Mouse (Mus musculus): ENCODE data around the gene Atp6v0e.

Atp6v0e gene

DNA sequence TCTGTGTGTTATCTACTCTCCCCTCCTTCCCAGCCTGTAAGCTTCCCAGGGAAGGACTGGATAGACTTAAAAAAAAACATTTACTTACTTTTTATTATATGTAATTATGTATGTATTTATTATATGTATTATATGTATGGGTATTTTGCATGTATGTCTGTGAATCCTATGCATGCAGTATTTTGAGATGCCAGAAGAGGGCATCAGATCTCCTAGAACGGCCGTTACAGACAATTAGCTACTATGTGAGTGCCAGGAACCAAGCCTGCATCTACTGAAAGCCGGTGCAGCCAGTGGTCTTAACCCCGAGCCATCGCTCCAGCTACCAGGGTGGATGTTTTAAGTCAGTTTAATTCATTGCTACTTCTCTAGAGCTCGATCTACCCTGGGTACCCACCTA is 18.2 kb downstream of the Atp6v0e start:
- DNase-seq (ENCODE audit: low read depth, low spot score) = no peak

DNA sequence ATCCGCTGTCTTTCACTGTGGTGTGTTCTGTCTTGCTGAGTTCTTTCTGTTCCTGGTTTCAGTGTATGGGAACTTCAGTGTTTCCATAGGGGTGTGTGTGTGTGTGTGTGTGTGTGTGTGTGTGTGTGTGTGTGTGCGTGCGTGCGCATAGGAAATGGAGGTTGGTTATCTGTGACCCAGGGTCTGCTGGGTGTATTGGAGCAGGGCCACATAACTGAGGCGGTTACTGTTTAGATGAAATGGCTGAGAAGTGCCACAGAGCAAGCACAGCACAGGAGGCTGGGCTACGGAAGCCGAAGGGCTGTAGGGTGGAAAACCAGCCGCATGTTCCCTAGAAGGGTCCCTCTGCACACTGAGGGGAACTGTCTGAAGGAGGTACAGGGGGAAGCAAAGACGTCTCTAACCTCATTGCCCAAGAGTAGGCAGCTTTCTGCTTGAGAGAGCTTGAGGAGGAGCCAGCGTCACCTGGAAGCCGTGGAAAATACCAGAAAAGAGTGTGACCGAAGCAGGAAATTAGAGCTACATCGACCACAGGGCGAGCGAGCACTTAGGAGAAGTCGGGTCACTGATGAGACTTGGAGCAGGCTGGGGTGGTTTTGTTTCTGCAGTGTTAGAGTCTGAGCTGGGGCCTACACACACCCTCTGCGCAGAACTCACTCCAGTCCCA is 23.4 kb downstream of the Atp6v0e start:
- no peak for DNase-seq (ENCODE audit: low read depth, low spot score)

DNA sequence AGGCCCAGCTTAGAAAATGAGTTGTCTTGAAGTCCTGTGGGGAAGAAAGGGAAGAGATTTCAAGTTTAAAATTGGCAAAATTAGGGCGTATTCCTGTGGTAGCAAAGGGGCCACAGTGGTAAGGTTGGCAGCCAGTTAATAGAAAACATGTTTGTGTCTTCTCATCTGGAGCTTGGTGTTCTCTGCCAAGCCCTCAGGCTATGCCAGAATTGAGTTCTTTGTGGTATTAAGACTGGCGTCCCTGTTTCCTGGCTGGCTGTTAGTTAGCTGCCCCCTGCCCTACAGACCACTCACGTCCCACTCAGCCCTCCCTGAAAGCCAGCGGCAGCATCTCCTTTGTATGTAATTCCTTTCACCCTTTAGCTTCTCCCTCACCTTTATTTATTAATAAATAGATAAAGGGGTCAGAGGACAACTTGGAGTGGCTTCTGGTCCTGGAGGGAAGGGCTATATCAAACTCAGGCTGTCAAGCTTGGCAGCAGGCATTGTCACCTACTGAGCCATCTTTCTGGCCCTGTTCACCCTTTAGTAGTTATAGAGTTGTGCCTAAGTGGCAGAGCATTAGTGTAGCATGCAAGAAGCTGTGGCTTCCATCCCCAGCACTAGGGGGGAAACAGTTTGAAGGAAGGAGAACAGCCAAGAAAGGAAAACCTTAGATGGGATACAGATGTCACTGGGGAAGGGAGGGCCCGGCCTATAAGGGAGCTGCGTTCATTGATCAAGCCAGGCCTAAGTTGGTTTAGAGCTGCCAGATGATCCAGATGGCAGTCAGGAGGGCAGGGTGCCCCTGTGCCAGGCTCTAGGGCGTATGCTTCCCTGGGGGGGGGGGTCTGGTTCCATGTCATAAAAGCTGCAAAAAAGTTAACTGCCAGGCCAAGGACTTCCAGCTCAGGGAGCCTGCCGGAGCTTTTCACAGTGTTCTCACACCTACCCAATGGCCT is 26.0 kb downstream of the Atp6v0e start:
- no peak for DNase-seq (ENCODE audit: low read depth, low spot score)

DNA sequence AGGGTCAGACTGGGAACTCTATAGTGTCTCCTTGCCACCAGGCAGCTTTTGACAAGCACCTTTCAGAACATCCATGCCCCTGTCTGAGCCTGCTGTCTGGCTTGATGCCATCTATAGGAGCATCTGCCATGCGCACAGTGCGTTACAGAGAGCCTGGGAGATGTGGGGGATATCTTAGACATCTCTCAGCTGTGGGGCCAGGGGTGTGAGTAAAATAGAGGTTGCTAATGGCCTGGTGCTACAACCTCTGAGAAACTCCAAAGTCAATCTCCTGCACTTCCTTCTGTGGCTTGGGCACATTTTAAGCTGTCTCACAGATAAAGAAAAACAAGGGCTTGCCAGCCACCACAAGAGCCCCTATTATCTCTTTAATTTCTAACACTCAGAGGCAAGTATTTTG is 26.8 kb downstream of the Atp6v0e start:
- no peak for DNase-seq (ENCODE audit: low read depth, low spot score)

DNA sequence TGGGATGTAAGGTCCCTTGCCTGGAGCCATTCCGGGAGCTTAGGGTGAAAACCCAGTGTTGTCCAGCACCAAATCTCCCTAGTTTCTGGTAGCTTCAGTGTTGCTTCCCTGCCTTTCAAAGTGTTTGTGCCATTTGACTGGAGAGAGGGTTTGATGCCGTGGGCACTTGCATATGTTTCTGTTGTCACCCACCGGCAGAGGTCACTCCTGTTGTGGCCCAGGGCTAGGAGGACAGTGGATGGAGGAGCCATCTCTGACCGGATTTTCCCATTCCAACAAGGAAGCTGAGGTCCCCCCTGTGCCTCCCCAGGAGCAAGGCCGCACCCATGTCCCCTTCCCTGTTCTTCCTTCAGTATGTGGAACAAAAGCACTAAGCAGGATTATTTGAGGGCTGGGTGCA is 27.2 kb downstream of the Atp6v0e start:
- no peak for DNase-seq (ENCODE audit: low read depth, low spot score)

DNA sequence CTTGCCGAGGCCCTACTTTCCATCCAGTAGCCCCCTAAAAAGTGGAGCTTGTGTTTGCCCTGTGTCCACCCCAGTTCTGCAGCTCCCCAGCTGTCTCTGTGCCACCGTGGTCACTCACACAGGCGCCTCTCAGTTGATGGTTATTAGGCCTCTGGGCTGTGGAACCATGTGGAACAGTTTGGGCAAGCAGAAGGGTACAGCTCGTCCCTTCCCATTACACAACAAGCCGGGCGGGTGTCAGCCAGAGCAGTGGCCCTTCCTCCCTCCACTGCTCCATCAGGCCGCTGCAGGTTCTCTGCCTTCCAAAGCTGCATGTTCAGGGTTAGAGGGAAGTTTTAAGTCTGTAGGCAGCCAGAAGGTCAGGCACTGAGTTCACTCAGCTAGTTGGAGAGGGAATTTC is 28.1 kb downstream of the Atp6v0e start:
- DNase-seq (ENCODE audit: low read depth, low spot score) = no peak

DNA sequence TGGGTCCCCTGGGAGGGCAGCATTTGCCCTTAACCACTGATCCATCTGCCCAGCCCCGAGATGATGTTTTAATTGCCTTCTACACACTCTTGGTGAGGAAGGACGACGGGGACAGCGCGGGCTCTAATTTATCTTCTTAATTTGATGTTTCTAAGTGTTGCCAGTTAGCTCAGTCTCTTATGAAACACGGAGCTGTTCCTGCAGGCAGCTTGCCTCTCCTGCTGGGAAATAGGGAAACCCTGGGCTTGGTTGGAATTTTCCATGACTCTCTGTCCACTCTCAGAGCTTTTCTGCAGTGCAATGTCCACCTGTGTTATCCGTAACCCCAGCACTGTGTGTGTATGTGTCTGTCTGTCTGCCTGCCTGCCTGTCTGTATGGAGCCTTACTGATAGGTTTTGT is 30.4 kb downstream of the Atp6v0e start:
- DNase-seq (ENCODE audit: low read depth, low spot score) = no peak

DNA sequence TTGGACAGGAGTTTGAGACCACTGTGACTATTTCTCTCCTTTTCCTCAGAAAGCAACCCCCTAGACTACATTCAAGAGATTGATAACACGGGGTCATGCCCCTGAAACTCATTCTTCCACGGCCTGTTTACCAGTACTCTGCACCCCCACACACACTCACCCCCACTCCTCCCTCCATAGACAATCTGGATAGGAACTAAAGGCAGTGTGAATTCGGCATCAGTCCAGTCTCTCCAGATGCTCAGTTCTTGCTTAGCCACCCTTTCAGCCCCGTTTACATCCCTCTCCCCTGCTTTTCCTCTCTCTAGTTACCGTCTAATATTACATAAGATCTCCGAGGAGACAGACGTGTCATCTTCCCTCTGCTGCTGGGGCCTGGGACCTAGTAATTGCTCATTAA is 31.1 kb downstream of the Atp6v0e start:
- DNase-seq (ENCODE audit: low read depth, low spot score) = no peak

DNA sequence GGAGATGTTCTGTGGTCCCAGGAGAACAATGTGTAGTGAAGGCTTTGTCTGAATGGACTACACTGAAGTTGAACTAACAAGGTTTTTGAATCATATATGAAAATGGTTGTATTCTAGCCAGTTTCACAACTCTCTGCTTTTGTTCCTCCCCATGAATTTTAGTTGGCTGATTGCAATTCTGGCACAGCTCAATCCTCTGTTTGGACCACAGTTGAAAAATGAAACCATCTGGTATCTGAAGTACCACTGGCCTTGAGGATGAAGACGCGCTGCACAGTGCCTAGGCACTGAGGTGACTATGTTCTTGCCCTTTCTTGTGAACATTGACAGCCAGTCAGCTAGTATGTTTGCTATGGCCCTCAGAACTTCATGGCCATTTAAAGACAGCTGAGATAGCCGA is 32.2 kb downstream of the Atp6v0e start:
- no peak for DNase-seq (ENCODE audit: low read depth, low spot score)

DNA sequence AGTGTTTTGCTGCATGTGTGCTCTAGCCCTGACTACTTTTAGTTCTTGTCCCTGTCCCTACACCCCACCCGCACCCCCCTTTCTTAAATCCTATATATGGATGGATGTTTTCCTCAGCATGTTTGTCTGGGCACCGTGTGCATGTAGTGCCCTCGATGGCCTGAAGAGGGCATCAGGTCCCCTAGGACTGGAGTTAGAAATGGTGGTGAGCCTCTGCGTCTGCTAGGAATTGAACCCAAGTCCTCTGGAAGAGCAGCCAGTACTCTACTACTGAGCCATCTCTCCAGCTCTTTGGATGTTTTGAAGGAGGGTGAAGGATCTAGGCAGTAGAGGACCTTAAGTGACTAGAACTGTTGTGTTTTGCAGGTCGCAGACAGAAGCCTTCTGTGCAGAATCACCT is 35.8 kb downstream of the Atp6v0e start:
- DNase-seq (ENCODE audit: low read depth, low spot score) = peak; percentile 41

DNA sequence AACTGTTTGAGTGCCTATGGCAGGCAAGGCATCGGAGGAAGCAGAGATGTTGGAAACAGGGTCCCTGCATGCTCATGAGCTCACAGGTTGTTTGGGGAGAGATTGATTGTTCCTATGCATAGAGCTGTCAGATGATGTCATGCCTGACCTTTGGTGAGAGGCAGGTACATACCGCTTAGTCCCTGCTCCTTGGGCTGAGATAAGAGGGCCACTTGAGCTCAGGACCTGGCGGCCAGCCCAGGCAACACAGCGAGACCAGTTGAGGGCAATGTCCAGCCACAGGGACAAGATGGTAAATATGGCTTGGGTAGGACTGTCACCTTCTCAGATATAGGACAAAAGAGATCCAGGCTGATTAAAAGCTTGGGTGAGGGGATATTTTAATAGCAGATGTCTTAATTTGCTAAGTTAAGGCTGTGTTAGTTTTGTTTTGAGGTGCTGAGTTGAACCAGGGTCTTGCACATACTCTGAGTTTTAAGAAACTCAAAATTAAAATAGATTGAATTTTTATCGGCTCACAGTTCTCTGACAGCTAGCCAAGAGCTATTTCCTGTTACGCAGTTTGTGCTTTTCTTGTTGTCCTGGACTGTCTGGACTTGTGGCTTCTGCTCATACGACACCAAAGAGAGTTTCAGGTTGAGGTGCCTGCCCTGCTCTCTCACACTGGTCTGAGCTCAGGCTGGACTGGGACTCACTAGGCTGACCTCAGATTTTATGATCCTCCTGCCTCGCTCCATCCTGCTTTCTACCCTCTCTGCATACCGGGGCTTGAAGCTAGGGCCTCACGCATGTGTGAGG is 37.0 kb downstream of the Atp6v0e start:
- no peak for DNase-seq (ENCODE audit: low read depth, low spot score)

DNA sequence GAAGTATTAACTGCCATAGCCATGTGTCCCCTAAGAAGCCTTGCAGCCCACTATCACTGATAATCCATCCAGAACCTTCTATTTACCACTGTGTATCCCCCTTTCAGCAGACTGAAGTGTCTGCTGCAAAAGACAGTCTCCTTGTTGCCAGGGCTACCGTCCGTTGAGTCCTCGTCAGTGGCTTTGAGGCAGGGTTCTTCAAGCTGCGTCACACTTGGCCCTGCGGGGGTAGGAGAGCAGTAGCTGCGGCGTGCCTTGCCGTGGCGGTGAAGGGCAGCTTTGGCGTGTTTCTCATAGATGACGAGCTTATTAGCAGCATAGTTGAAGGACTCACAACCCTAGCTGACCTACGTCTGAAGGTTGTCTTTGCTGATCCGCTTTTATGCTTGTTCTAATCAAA is 38.5 kb downstream of the Atp6v0e start:
- DNase-seq (ENCODE audit: low read depth, low spot score) = no peak

DNA sequence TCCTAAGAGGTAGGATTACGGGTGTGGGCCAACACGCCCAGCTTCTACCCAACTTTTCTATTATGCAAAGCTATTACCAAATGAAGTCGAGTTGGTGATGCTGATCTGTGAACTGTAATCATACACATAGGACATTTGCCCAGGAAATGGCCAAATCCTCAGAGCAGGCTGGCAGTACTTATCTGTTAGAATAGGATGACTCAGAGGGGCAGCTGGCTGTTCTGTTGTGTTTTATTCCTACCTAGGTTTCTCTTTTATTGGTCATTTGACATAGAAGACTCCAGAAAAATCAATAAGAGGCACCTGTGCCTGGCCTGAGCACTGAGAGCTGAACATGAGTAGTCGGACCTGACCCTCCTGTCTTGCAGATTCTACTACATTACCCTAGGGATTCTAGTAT is 39.6 kb downstream of the Atp6v0e start:
- DNase-seq (ENCODE audit: low read depth, low spot score) = no peak

DNA sequence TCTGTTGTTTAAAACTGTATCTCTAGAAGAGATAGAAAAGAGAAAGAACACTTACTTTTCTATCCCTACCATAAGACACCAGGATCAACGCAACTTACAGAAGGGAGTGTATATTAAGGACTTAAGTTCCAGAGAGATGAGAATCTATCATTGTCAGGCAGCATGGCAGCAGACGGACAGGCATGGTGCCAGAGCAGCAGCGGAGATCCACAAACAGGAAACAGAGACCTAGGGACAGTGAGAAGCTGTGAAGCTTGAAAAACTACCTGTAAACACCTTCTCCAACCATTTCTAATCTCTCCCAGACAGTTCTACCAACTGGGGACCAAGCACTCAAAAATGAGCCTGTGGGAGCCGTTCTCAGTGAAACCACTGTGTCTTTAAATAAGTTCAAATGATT is 40.6 kb downstream of the Atp6v0e start:
- no peak for DNase-seq (ENCODE audit: low read depth, low spot score)

DNA sequence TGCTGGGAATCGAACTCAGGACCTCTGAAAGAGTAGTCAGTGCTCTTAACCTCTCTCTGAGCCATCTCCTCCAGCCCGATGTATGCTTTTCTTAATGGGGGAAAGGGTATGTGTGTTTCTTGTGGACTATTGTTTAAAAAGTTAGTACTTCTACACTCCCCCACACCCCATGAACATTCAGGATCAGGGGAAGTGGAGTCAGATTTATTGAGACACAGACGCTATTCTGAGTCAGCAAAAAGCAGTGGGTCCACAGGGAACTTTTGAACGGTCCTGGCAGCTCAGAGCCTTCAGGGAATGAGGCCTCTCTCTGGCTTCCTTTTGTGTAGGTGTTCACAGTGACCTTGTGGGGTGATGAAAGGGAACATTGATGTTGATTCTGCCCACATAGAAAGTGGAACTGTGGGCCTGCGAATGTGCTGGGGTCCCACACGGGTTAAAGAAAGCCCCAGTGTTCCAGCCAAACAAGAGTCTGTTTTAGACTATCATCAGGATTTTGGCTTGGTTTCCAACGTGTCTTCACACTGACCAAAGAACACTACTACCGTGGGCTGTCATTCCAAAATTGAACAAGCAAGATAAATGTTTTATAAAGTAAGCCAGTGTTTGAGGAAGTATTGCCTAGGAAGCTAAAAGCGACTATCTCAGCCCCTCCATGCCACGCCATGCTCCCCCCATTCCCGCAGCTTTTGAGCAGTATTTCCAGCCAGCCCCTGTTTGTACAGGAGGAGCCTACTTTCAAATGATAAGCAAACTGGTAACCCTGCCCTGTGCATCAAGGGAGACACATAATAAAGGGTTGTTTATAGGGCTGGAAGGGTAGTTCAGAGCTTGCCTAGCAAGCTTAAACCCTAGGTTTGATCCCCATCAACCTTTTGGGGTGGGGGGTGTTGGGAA is 42.7 kb downstream of the Atp6v0e start:
- DNase-seq (ENCODE audit: low read depth, low spot score) = no peak

DNA sequence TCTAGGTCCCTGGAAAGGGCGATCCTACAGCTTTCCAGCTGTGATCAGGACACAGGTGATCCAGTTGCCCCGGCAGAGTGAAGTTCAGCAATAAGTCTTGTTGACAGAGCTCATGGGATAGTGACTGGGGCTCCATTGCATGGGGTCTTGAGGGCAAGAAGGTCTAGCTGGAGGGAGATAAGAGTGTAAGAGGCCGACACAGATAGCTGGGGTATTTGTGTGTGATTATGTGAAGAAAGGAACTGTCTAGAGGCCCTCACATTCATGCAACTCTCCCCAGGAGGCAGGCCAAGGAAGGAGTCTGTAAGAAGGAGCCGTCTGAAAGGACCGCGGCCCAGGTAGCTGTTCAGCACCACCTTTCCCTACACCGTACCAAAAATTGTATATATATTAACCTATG is 44.0 kb downstream of the Atp6v0e start:
- no peak for DNase-seq (ENCODE audit: low read depth, low spot score)

DNA sequence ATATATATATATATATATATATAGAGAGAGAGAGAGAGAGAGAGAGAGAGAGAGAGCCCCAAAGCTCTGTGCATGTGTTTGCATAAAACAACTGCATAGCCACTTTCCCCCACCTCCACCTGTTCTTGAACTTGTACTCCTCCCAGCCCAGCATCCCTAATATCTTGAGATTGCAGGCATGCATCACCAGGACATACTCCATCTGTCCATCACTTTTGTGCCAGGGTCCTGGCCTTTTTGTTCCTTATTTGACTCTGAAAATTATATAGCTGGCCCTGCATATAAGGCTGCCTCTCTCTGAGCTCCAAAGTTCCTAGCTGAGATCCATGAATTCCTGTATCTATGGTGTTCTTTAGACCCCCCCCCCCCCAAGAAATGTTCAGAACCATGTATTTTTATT is 45.5 kb downstream of the Atp6v0e start:
- DNase-seq (ENCODE audit: low read depth, low spot score) = no peak

DNA sequence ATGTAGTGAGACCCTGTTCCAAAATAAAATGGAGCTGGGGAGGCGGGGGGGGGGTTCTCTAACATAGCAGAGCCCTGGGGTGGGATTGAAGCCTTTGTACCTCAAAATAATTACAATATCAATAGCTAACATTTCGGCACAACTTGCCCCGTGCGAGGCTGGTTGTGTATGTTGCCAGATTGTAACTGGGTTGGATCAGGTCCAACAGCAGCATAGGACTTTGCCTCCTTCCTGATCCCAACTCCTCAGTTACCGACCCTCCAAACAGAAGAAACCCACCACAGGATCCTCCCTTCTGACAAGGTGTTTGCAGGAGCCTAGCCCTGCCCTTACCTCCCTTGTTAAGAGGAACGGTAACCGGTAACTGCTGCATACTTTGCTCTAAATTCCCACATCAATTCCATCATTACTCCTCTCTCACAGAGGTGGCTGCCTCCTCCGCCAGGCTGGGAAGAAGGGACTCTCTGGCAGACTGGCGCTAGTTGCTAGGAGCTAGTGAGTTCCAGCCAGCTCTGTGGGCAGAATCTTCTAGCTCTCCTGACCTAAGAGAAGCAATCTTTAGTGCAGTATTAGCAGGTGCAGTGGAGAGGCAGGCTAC is 46.1 kb downstream of the Atp6v0e start:
- no peak for DNase-seq (ENCODE audit: low read depth, low spot score)

DNA sequence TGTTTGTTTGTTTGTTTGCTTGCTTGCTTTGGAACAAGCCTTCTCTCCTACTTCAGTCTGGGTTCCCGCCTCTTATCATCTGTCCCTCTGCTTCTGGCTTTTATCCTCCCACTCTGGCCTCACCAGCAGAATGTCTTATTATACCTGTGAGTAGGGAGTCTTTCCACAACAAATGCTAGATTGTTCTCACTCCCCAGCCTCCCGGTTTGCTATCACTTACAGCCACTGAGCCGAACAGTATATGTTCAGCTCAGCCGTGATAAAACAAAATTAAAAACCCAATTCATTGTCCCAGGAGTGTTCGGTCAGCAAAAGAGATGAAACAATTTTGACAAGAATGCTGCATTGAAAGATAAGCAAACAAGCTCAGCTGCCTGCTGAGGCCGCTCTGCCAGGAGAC is 47.0 kb downstream of the Atp6v0e start:
- no peak for DNase-seq (ENCODE audit: low read depth, low spot score)

DNA sequence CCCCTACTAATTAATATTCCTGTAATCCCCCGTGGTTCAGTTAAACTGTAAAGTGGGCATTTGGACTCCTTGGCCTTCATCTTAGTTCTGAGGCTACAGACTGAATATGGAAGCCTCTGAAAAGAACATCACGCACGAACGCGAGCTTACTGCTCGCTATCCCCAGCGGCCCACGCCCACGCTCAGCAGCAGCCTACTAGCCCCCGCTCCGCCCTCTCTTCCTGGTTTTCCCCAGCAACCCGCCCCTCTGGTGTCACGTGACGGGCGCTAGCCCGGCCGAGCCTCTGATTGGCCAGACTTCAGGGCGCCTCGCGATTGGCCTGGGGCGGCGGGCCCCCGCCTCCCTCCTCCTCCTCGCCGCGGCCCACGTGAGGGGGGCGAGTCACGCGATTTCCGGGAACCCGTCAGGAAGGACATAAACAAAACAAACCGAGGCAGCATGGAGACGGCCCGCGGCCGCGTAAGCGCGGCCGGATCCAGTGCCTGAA is 52.3 kb downstream of the Atp6v0e start, which contains the start of gene Crebrf:
Gene Crebrf (plus strand): TSS at position 380 of the 488 bp plus-strand sequence.
- peak; percentile 99 for DNase-seq (ENCODE audit: low read depth, low spot score)
